Mouse (Mus musculus): Measurements from ENCODE around the gene Clpp. TPM values are rescaled to one million over a fixed set of nuclear protein-coding genes. Genes with fewer than 3 reads are reported as not detected.

Gene Clpp
- polyA plus RNA-seq, 1 experiment from 2014 or later = 174 TPM

DNA sequence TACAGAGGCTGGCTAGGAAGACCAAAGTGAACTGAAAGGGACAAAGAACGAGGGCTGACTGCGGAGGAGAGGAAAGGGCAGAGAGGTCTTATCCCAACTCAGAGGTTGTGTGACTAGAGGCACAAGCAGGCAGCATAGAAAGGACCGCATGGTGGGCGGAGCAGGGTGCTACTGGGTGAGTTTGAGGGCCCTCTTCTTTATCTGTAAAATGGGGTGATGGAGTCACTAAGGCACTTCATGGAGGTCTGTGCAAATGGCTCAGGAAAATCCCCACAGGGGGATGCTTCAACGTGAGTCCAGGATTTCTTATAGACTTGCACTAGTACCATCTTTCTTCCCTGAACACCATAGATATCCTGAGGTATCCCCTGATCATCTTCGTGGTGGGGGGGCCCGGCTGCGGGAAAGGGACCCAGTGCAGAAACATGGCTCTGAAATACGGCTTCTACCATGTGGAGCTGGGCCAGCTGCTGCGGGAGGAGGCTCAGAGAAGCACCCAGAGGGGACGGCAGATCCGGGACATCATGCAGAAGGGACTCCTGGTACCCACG, 22.2 kb downstream of the Clpp start:
- Histone ChIP-seq H3K27ac (ENCODE audit: low read length) (peak overlapping the region; percentile 93), H3K9me3 (ENCODE audit: control insufficient read depth, low read length) (no peaks in the 10 kb centered on the region), H3K4me3 (ENCODE audit: low read length) (peak overlapping the region; percentile 83), H3K4me2 (ENCODE audit: low read depth, low read length) (peak overlapping the region; percentile 60), H3K36me3 (ENCODE audit: control insufficient read depth, insufficient read depth, low read length) (0 out of 2 replicates have a peak, but pooled peaks cover 6% of the 10 kb centered on the region), H3K27me3 (replicated peaks; ENCODE audit: control insufficient read depth, insufficient read depth, low read length) (no peaks in the 10 kb centered on the region), H3K9ac (ENCODE audit: low read depth, low read length) (peak overlapping the region; percentile 81; the same call in 1 of the 2 replicates), H3K4me1 (ENCODE audit: control insufficient read depth, insufficient read depth, low read length) (peaks cover 14% of the 10 kb centered on the region)
- ATAC-seq = no peak
- WGBS = 69% methylated on average over 13 of the region's 13 CpGs

DNA sequence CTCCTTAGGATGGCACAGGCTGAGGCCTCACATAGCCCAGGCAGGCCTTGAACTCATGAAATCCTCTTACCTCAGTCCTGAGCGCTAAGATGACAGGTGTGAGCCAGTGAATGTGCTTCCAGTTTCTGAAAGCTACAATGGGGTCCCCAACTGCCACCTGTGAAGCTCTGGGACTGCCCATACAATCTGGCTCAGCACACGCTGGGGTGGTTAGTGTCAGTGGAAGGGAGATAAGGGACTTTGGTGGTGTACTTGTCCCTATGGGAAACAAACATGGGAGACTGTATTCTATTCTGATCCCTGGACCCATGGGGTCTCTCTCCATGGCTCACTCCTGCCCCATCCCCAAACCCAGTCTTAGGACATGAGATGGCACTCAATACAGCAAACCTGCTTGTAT, 29.6 kb downstream of the Clpp start:
- no peaks in the 10 kb centered on the region for H3K9me3 ChIP-seq (ENCODE audit: control insufficient read depth, low read length)
- WGBS = 90% methylated on average over 2 of the region's 2 CpGs

DNA sequence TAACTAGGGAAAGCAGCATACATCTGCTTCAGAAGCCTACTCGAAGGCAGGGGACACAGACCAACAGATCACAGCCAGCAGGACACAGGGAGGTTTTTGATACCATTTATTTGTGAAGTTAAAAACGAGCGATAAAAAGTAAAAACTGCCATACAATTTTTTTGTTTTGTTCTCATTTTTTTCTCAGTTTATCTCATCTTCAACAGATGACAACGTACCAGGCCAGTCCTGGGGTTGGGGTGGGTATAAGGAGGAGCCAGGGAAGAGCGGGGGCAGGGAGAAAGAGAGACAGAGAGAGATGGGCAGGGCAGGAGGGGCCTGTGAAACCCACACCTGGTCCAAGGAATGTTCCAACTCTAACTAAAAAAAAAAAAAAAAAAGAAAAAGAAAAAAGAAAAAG, 30.9 kb downstream of the Clpp start:
- no peaks in the 10 kb centered on the region for H3K9me3 ChIP-seq (ENCODE audit: control insufficient read depth, low read length)
- H3K4me2 ChIP-seq (ENCODE audit: low read depth, low read length) = no peak overlapping the region
- H3K4me1 ChIP-seq (ENCODE audit: control insufficient read depth, insufficient read depth, low read length) = no peaks in the 10 kb centered on the region
- ATAC-seq = no peak
- WGBS = 84% methylated on average over 5 of the region's 5 CpGs
- H3K27me3 ChIP-seq (replicated peaks; ENCODE audit: control insufficient read depth, insufficient read depth, low read length) = no peaks in the 10 kb centered on the region
- H3K36me3 ChIP-seq (ENCODE audit: control insufficient read depth, insufficient read depth, low read length) = peaks cover 37% of the 10 kb centered on the region
- H3K9ac ChIP-seq (ENCODE audit: low read depth, low read length) = no peak overlapping the region
- no peak overlapping the region for H3K4me3 ChIP-seq (ENCODE audit: low read length)
- no peak overlapping the region for H3K27ac ChIP-seq (ENCODE audit: low read length)

More for the DNA sequence above, 29.6 kb downstream of the Clpp start:
- Histone ChIP-seq H3K4me3 (ENCODE audit: low read length) (no peak overlapping the region), H3K36me3 (ENCODE audit: control insufficient read depth, insufficient read depth, low read length) (peaks cover 25% of the 10 kb centered on the region), H3K4me2 (ENCODE audit: low read depth, low read length) (no peak overlapping the region), H3K27ac (ENCODE audit: low read length) (no peak overlapping the region), H3K27me3 (replicated peaks; ENCODE audit: control insufficient read depth, insufficient read depth, low read length) (no peaks in the 10 kb centered on the region), H3K9ac (ENCODE audit: low read depth, low read length) (no peak overlapping the region), H3K4me1 (ENCODE audit: control insufficient read depth, insufficient read depth, low read length) (no peaks in the 10 kb centered on the region)
- no peak for ATAC-seq

DNA sequence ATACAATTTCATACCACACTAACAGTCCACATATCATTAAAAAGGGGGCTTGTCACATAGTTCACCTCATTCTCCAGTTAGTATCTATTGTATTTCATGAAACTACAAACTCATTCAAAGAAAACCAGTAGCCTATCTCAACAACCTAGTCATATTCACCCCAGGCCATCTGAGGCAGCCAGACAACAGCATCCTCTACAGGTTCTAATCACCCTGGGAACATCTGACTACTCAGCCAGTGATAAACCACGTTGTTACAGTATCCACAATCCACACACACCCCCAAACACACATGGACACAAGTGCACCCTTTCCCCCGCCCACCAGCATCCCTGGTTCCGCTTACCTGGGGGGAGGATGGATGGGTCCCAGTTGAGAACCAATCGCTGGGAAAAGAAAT, 37.4 kb downstream of the Clpp start:
- H3K27me3 ChIP-seq (replicated peaks; ENCODE audit: control insufficient read depth, insufficient read depth, low read length) = no peaks in the 10 kb centered on the region
- 86% methylated on average over 4 of the region's 4 CpGs for WGBS
- H3K4me2 ChIP-seq (ENCODE audit: low read depth, low read length) = no peak overlapping the region
- H3K27ac ChIP-seq (ENCODE audit: low read length) = no peak overlapping the region
- H3K4me1 ChIP-seq (ENCODE audit: control insufficient read depth, insufficient read depth, low read length) = peaks cover 10% of the 10 kb centered on the region
- H3K9ac ChIP-seq (ENCODE audit: low read depth, low read length) = no peak overlapping the region
- no peak for ATAC-seq
- H3K36me3 ChIP-seq (ENCODE audit: control insufficient read depth, insufficient read depth, low read length) = peaks cover 49% of the 10 kb centered on the region
- H3K9me3 ChIP-seq (ENCODE audit: control insufficient read depth, low read length) = no peaks in the 10 kb centered on the region
- no peak overlapping the region for H3K4me3 ChIP-seq (ENCODE audit: low read length)

DNA sequence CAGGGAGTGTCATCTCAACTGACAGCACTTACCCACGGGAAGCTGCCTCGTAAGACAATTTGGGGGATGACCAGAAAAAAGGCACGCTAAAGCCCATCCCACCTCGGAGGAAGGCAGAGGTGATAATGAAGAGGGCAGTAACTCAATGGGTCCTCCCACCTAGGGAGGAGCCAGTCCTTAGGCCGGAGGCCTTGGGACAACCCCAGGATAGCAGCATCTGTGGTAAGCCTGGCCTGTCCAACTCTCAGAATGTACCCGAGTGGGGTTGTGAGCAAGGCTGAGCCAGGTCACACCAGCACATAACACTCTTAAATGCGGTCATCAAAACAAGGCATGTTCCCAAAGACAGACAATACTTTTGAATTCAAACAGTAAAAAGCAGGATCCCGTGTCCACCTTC, 39.6 kb downstream of the Clpp start:
- Histone ChIP-seq H3K9me3 (ENCODE audit: control insufficient read depth, low read length) (no peaks in the 10 kb centered on the region), H3K27ac (ENCODE audit: low read length) (no peak overlapping the region), H3K4me3 (ENCODE audit: low read length) (peak overlapping the region; percentile 86), H3K4me2 (ENCODE audit: low read depth, low read length) (peak overlapping the region; percentile 88), H3K4me1 (ENCODE audit: control insufficient read depth, insufficient read depth, low read length) (peaks cover 10% of the 10 kb centered on the region), H3K9ac (ENCODE audit: low read depth, low read length) (peak overlapping the region; percentile 100), H3K27me3 (replicated peaks; ENCODE audit: control insufficient read depth, insufficient read depth, low read length) (no peaks in the 10 kb centered on the region), H3K36me3 (ENCODE audit: control insufficient read depth, insufficient read depth, low read length) (peaks cover 30% of the 10 kb centered on the region)
- 34% methylated on average over 8 of the region's 8 CpGs for WGBS
- ATAC-seq = no peak

DNA sequence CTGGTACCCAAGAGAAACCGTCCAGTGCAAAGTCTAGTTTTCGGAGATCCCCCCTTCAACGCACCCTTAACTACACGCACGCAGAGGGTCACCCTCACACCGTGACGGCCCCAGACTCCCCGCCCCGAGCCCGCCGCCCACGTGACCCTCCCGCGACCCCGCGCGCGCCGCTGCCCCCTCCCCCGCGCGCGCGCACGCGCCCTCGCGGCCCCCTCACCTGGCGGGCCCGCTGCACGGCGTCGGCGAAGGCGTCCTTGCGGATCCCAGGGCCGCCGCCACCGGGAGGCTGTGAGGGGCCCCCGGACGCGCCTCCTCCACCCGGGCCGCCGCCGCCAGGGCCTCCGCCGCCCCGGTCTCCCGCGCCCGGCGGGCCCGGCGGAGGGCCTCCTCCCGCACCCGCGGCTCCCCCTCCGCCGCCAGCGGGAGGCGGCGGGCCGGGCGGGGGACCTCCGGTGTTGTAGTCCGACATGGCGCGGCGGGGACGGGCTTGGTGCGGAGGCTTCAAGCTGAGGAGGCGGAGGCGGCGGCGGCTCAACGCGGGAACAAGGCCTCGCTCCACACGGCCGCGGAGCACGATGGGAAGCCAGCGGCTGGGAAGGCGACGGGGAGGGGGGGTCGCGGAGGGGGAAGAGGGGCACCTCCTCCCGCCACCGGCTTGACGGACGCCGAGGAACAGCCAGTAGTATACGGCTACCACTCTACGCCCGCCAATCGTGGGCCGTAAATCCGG, 41.0 kb downstream of the Clpp start, which contains the start of gene Khsrp:
Khsrp (minus strand) TSS at position 592 of the 730 bp plus-strand sequence.
- Histone ChIP-seq H3K4me3 (ENCODE audit: low read length) (peak within 1 kb of the TSS; percentile 86), H3K27me3 (replicated peaks; ENCODE audit: control insufficient read depth, insufficient read depth, low read length) (no peaks in the 10 kb centered on the region), H3K9me3 (ENCODE audit: control insufficient read depth, low read length) (no peaks in the 10 kb centered on the region), H3K4me2 (ENCODE audit: low read depth, low read length) (peak within 1 kb of the TSS; percentile 88), H3K36me3 (ENCODE audit: control insufficient read depth, insufficient read depth, low read length) (peaks cover 17% of the 10 kb centered on the region), H3K27ac (ENCODE audit: low read length) (peak within 1 kb of the TSS; percentile 92), H3K9ac (ENCODE audit: low read depth, low read length) (peak within 1 kb of the TSS; percentile 100), H3K4me1 (ENCODE audit: control insufficient read depth, insufficient read depth, low read length) (peaks cover 10% of the 10 kb centered on the region)
- peak; percentile 0; the same call in 1 of the 2 replicates for ATAC-seq
- under 1% methylated on average over 78 of the region's 99 CpGs for WGBS

DNA sequence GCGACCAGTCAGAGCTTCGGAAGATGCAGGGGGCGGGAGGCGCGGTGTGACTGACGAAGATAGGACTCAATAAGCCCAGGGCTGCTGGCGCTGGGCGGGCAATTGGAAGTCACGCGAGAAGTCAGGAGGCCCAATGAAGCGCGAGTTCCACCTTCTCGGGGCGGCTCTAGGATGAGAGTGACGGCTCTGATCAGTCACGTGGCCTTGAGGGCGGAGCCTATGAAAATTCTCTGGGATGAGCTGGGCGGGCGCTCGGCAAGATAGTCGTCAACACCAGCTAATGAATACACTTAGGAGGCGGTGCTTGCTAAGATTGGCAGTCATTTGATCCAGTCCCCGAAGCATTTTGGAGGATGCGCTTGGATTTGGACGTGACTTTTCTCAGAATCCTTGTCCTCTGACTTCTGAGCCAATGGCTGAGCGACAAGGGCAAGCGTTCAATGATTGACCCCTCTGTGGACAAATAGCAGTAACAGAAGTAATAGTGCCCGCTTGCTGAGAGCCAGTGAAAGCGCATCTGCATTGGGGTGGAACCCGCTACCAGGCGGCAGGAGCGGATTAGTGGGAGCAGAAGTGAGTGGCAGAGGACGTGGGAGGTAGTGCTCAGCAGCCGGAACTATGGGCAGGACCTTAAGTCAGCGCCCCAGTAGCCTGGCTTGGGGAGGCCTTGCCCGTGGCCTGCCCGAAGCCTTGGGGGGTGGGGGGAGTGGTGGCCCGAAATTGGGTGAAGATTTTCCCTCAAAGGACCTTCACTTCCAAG, 41.7 kb downstream of the Clpp start:
- Histone ChIP-seq H3K27me3 (replicated peaks; ENCODE audit: control insufficient read depth, insufficient read depth, low read length) (no peaks in the 10 kb centered on the region), H3K4me1 (ENCODE audit: control insufficient read depth, insufficient read depth, low read length) (peaks cover 10% of the 10 kb centered on the region), H3K27ac (ENCODE audit: low read length) (peak overlapping the region; percentile 87), H3K4me2 (ENCODE audit: low read depth, low read length) (peak overlapping the region; percentile 79), H3K9ac (ENCODE audit: low read depth, low read length) (peak overlapping the region; percentile 70), H3K9me3 (ENCODE audit: control insufficient read depth, low read length) (no peaks in the 10 kb centered on the region), H3K4me3 (ENCODE audit: low read length) (peak overlapping the region; percentile 50), H3K36me3 (ENCODE audit: control insufficient read depth, insufficient read depth, low read length) (peaks cover 11% of the 10 kb centered on the region)
- WGBS = under 1% methylated on average over 38 of the region's 38 CpGs
- peak; percentile 95 for ATAC-seq

DNA sequence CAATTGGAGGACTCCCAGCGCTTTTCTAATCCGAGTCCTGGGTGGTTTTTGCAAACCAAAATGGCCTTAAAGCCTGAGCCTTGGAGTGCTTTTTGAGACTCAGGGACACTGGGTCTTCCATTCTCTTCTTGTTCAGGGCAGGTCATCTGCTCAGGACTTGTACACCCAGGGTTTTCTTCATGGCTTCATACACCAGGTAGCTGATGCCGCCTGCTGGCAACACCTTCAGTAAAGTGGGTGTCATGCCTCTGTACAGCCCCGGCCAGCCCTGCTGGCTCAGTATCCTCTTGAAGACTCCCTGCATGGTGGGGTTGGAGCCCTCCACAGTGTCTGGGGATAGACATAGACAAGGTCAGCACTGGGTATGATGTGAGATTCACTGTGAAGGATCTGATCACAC, 42.7 kb downstream of the Clpp start:
- Histone ChIP-seq H3K4me3 (ENCODE audit: low read length) (no peak overlapping the region), H3K27ac (ENCODE audit: low read length) (no peak overlapping the region), H3K4me2 (ENCODE audit: low read depth, low read length) (peak overlapping the region; percentile 79; the same call in 1 of the 2 replicates), H3K4me1 (ENCODE audit: control insufficient read depth, insufficient read depth, low read length) (peaks cover 10% of the 10 kb centered on the region), H3K9me3 (ENCODE audit: control insufficient read depth, low read length) (no peaks in the 10 kb centered on the region), H3K27me3 (replicated peaks; ENCODE audit: control insufficient read depth, insufficient read depth, low read length) (no peaks in the 10 kb centered on the region), H3K9ac (ENCODE audit: low read depth, low read length) (peak overlapping the region; percentile 70; the same call in 1 of the 2 replicates), H3K36me3 (ENCODE audit: control insufficient read depth, insufficient read depth, low read length) (peaks cover 7% of the 10 kb centered on the region; the same call in 1 of the 2 replicates)
- ATAC-seq = no peak
- WGBS = 87% methylated on average over 4 of the region's 4 CpGs

DNA sequence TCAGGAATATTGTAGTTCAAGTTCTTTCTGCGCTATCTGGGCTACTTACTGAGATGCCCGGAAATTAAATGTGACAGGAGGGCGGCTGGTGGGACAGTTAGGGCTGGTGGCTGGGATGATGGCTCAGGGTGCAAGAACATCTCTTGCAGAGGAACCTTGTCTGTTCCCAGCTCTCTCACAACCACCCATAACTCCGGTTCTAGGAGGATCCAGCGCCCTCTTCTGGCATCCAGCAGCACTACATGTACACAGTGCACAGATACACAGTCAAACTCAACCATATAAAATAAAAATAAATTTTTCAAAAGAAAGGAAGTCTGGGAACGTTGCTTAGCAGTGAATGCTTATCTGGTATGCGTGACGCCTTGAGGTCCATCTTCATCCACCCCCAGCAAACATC, 48.9 kb downstream of the Clpp start:
- H3K27ac ChIP-seq (ENCODE audit: low read length) = no peak overlapping the region
- no peak overlapping the region for H3K4me2 ChIP-seq (ENCODE audit: low read depth, low read length)
- no peaks in the 10 kb centered on the region for H3K9me3 ChIP-seq (ENCODE audit: control insufficient read depth, low read length)
- H3K4me1 ChIP-seq (ENCODE audit: control insufficient read depth, insufficient read depth, low read length) = peaks cover 2% of the 10 kb centered on the region; the same call in 1 of the 2 replicates
- ATAC-seq = no peak
- 41% methylated on average over 8 of the region's 8 CpGs for WGBS
- no peak overlapping the region for H3K9ac ChIP-seq (ENCODE audit: low read depth, low read length)
- no peaks in the 10 kb centered on the region; the same call in 1 of the 2 replicates for H3K27me3 ChIP-seq (replicated peaks; ENCODE audit: control insufficient read depth, insufficient read depth, low read length)
- H3K4me3 ChIP-seq (ENCODE audit: low read length) = no peak overlapping the region
- H3K36me3 ChIP-seq (ENCODE audit: control insufficient read depth, insufficient read depth, low read length) = no peaks in the 10 kb centered on the region

Data from intestine, embryonic 16.5 days (tissue).